Mouse (Mus musculus): Measurements from ENCODE around the gene Hist1h2br.

DNA sequence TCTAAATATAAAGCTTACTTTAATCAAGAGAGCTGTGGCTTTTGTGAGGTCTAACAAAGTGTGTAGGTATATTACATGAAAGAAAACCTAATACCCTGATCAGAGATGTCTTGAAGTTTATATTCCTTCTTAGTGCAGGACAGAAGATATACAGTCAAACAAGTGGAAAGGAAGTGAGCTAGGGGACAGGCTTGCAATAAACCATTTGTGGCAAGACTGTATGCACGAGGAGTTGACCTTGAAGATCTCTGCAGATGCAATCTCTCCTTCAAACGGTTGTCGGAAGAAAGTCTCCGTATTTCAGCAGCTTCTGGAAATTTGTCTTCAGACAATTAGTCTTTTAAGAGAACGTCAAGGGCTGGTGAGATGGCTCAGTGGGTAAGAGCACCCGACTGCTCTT, 43.6 kb upstream of the Hist1h2br start:
- TF ChIP-seq CTCF (IDR thresholded peaks at IDR 0.05; ENCODE audit: low read depth) = no peak
- TF ChIP-seq EP300 (IDR thresholded peaks at IDR 0.05; ENCODE audit: low read depth) = no peak

Measured in liver, postnatal 0 days (tissue).